Mouse (Mus musculus) lung, embryonic 15.5 days (tissue): ENCODE data around the gene Rnf227. TPM values are rescaled to one million over a fixed set of nuclear protein-coding genes. Genes with fewer than 3 reads are reported as not detected.
A peak's percentile ranks its signal among the peaks of the same experiment; 100 is the strongest.

Source experiments
- ATAC-seq: fragments of 200-750 bp; cut with Nextera tagmentation; 2 replicates; pipeline ENCODE4 v1.8.0; 2017; ENCODE audit warnings: moderate number of reproducible peaks, borderline replicate concordance; ENCODE audit not compliant: low FRiP score, low TSS enrichment; ENCODE audit errors: extremely low read depth
- H3K27ac ChIP-seq: fragments of 300-500 bp; sonication (generic); 2 replicates; pipeline ENCODE4 v1.5.1; 2015; ENCODE audit warnings: moderate library complexity, mild to moderate bottlenecking, inconsistent platforms
- H3K27me3 ChIP-seq: fragments of 300-500 bp; sonication (generic); 2 replicates; pipeline ENCODE4 v1.6.1; 2015; ENCODE audit warnings: inconsistent platforms
- H3K36me3 ChIP-seq: fragments of 300-500 bp; sonication (generic); 2 replicates; pipeline ENCODE4 v1.6.1; 2015; ENCODE audit warnings: inconsistent platforms
- H3K4me1 ChIP-seq: fragments of 300-500 bp; sonication (generic); 2 replicates; pipeline ENCODE4 v1.6.1; 2015; ENCODE audit warnings: inconsistent platforms
- H3K4me2 ChIP-seq: fragments of 300-500 bp; sonication (generic); 2 replicates; pipeline ENCODE4 v1.6.1; 2015; ENCODE audit warnings: inconsistent platforms, mild to moderate bottlenecking, moderate library complexity
- H3K4me3 ChIP-seq: fragments of 300-500 bp; sonication (generic); 2 replicates; pipeline ENCODE4 v1.5.1; 2015; ENCODE audit warnings: mild to moderate bottlenecking, inconsistent platforms
- H3K9ac ChIP-seq: fragments of 300-500 bp; sonication (generic); 2 replicates; pipeline ENCODE4 v1.6.1; 2015; ENCODE audit warnings: inconsistent platforms
- H3K9me3 ChIP-seq: fragments of 300-500 bp; sonication (generic); 2 replicates; pipeline ENCODE4 v1.6.1; 2016; ENCODE audit warnings: inconsistent platforms
- WGBS: fragments of 180-500 bp; shearing (Covaris S2); methylation state at CpG from one replicate; pipeline ENCODE4 v1.1.7; 2015; 5-methylcytosine and 5-hydroxymethylcytosine counted together
- polyA plus RNA-seq: library from polyadenylated mRNA; unstranded; fragments of >200 nt; fragmentation: Nextera tagmentation; extraction: Ambion mirVana; gene quantifications from 2 replicates; pipeline ENCODE4 v1.2.1, GENCODE M21; 2015

Gene Rnf227
- polyA plus RNA-seq, 1 experiment from 2014 or later, result 14.8 TPM

DNA sequence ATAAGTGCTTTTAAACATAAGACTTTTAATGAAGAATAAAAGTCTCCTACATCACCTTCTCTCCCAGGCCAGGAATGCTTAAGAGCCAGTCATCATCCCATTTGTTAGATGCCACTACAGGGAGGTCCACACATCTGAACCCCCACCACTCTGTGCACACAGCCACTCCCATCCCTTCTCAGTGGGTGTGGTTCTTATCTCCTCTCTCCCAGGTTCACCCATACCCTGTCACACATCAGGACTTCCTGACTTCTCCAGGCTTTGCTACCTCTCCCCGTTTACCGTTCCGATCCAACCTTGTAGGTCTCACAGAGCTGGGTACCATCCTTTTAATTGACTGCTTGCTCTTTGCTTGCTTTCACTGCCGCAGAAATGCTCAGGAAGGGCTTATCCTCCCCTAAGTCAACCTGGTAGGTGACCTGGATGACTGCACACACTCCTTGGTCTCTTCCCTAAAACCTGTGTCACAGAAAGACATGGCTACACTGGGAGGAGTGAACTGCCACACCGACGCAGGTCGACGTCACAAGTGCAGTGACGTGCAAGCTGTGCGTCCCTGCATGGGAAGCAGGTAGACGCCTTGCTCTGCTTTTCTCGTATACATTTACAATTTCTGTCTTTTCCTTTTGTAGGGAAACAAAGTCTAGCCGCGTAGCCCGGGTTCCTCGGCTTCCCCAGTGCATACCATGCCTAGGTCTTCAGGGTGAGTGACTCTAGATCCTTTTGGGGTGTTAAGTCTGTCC is 33.1 kb downstream of the Rnf227 start:
- ATAC-seq, result no peak
- H3K9ac ChIP-seq, result no peak overlapping the region
- no peak overlapping the region for H3K27ac ChIP-seq
- no peaks in the 10 kb centered on the region for H3K9me3 ChIP-seq
- peaks cover 30% of the 10 kb centered on the region; the same call in 1 of the 2 replicates for H3K36me3 ChIP-seq
- no peaks in the 10 kb centered on the region for H3K27me3 ChIP-seq
- WGBS, result 89% methylated on average over 16 of the region's 16 CpGs
- no peak overlapping the region for H3K4me3 ChIP-seq
- H3K4me2 ChIP-seq, result no peak overlapping the region
- peaks cover 30% of the 10 kb centered on the region for H3K4me1 ChIP-seq

DNA sequence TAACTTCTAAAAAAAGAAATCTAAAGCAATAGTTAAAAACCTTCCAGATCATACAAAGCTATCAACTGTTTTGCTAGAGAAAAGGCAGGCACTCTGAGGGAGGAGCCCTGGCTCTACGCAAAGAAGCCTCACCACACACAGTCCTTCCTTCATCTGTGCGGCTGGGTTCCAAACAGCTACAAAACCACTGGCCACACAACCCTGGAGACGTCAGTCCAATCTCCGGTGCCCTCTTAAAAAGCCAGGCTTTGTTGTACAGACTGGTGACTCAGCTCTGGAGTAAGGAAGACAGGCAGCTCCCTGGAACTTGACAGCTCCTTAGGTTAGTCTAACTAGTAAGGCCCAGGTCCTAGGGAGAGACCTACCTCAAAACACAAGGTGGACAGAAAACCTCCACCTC is 35.4 kb downstream of the Rnf227 start:
- no peak overlapping the region for H3K4me3 ChIP-seq
- H3K27ac ChIP-seq, result no peak overlapping the region
- 84% methylated on average over 4 of the region's 4 CpGs for WGBS
- no peak overlapping the region for H3K4me2 ChIP-seq
- peaks cover 30% of the 10 kb centered on the region; the same call in 1 of the 2 replicates for H3K36me3 ChIP-seq
- ATAC-seq, result no peak
- H3K4me1 ChIP-seq, result peaks cover 24% of the 10 kb centered on the region
- no peaks in the 10 kb centered on the region for H3K9me3 ChIP-seq
- no peak overlapping the region for H3K9ac ChIP-seq
- no peaks in the 10 kb centered on the region for H3K27me3 ChIP-seq

DNA sequence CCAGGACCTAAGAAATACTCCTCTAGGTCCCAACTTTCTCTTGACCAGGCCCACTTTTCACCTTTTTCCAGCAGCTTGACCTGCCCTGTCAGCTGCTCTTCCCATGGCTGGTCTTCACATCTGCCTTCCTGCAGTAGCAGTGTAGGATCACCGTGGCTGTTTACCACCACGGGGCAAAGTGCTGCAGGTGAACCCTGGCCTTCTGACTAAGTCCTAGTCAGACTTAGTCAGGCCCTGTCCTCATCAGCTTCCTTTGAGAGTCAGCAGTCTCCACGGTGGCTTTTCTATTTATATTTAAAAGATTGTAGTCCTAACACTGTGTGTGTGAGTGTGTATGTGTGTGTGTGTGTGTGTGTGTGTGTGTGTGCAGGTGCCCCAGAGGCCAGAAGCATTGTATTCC is 37.5 kb downstream of the Rnf227 start:
- WGBS, result 64% methylated on average over 3 of the region's 3 CpGs
- H3K27ac ChIP-seq, result no peak overlapping the region
- no peak for ATAC-seq
- H3K4me3 ChIP-seq, result no peak overlapping the region
- H3K9ac ChIP-seq, result no peak overlapping the region
- H3K4me1 ChIP-seq, result 0 out of 2 replicates have a peak, but pooled peaks cover 3% of the 10 kb centered on the region
- H3K27me3 ChIP-seq, result no peaks in the 10 kb centered on the region
- peaks cover 28% of the 10 kb centered on the region; the same call in 1 of the 2 replicates for H3K36me3 ChIP-seq
- H3K9me3 ChIP-seq, result no peaks in the 10 kb centered on the region
- no peak overlapping the region for H3K4me2 ChIP-seq

DNA sequence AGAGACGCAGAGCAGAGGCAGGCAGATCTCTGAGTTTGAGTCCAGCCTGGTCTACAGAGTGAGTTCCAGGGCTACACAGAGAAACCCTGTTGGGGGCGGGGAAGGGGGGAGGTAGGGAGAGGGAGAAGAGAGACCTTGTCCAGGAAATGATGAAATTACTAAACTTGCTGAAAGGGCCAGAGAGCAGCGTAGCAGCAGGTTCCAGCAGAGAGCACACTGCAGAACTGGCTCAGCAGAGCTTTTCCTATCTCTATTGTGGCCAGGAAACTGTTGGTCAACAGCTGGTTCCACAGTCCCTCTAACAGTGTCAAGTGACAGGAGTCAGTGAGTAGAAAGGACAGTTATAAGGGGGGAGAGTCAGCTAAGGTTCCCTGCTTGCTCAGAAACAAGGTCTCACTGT is 39.3 kb downstream of the Rnf227 start:
- Histone ChIP-seq H3K27ac (no peak overlapping the region), H3K36me3 (peaks cover 15% of the 10 kb centered on the region; the same call in 1 of the 2 replicates), H3K9ac (no peak overlapping the region), H3K27me3 (no peaks in the 10 kb centered on the region), H3K4me2 (no peak overlapping the region), H3K4me1 (no peaks in the 10 kb centered on the region), H3K9me3 (no peaks in the 10 kb centered on the region), H3K4me3 (no peak overlapping the region)
- WGBS, result 84% methylated on average over 3 of the region's 3 CpGs
- no peak for ATAC-seq

DNA sequence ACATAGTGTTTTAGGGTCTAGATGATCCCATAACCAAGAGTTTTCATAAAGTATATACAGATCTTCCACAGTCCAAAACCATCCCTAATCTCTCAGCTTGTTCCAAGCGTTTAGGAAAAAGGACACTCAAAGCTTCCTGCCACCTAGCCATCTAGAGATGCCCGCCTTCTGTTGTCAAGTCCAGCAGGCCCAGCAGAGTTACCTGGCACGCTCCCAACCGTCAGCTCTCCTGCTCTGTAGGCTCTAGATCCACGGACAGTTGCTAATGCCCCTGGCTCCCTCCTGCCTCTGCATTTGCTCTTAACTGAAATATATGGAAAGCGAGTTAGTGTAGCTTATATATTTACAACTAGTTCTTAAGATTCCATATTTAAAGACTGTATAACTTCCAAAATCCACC is 41.1 kb downstream of the Rnf227 start:
- no peak overlapping the region for H3K9ac ChIP-seq
- H3K27me3 ChIP-seq, result no peaks in the 10 kb centered on the region
- H3K27ac ChIP-seq, result no peak overlapping the region
- no peak overlapping the region for H3K4me2 ChIP-seq
- no peak for ATAC-seq
- 0 out of 2 replicates have a peak, but pooled peaks cover 8% of the 10 kb centered on the region for H3K36me3 ChIP-seq
- H3K4me1 ChIP-seq, result no peaks in the 10 kb centered on the region
- H3K9me3 ChIP-seq, result no peaks in the 10 kb centered on the region
- H3K4me3 ChIP-seq, result no peak overlapping the region
- 75% methylated on average over 6 of the region's 6 CpGs for WGBS

DNA sequence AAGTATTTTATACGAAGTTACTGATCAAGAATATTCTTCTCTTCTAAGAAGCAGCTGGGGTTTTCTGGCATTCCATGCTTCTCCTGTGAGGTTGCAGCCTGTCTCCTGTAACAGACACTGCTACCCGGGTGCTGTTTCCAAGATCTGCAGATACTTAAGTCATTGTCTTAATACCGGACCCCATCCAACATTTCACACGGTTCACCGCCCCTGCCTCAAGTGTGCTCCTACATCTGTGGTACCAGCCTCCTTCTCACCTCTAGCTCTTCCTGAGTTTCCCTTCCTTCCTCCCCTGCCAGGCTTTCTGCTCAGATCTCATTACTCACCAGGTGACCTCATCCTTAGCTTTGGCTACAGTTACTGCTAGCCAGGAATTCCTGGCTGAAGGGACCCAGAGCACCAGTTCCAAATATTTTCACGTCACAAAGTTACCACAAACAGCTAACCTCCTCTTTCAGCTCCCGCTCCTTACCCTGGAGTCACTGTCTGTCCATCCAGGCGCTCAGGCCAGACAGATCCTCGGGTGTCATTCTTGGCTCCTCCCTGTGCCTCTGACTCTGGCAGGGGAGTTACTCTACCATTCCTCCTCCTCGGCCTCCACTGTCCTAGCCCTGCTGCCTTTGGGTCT is 42.3 kb downstream of the Rnf227 start:
- Histone ChIP-seq H3K4me3 (no peak overlapping the region), H3K4me2 (no peak overlapping the region), H3K36me3 (0 out of 2 replicates have a peak, but pooled peaks cover 1% of the 10 kb centered on the region), H3K9ac (no peak overlapping the region), H3K4me1 (no peaks in the 10 kb centered on the region), H3K27ac (no peak overlapping the region), H3K9me3 (no peaks in the 10 kb centered on the region), H3K27me3 (no peaks in the 10 kb centered on the region)
- ATAC-seq, result no peak
- 61% methylated on average over 10 of the region's 10 CpGs for WGBS

DNA sequence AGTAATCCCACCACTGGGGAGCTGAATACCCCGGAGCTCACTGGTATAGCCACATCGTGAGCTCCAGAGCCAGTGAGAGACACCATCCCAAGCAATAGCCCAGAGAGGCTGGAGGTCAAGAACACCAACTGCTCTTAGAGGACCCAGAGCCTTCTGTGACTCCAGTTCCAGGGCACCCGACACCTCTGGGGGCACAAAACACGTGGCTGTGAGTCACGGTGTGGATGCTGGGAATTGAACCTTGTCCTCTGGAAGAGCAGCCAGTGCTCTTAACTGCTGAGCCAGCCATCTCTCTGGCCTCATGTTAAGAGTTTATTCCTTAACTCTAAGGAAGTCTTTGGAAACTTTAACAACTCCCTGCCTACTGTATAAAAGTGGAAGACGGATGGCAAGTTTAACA is 44.7 kb downstream of the Rnf227 start:
- no peak overlapping the region; the same call in 1 of the 2 replicates for H3K9ac ChIP-seq
- H3K27me3 ChIP-seq, result no peaks in the 10 kb centered on the region
- 79% methylated on average over 6 of the region's 6 CpGs for WGBS
- peaks cover 3% of the 10 kb centered on the region; the same call in 1 of the 2 replicates for H3K4me1 ChIP-seq
- H3K9me3 ChIP-seq, result no peaks in the 10 kb centered on the region
- H3K4me3 ChIP-seq, result no peak overlapping the region
- H3K27ac ChIP-seq, result no peak overlapping the region
- no peak overlapping the region for H3K4me2 ChIP-seq
- no peaks in the 10 kb centered on the region for H3K36me3 ChIP-seq
- no peak for ATAC-seq

DNA sequence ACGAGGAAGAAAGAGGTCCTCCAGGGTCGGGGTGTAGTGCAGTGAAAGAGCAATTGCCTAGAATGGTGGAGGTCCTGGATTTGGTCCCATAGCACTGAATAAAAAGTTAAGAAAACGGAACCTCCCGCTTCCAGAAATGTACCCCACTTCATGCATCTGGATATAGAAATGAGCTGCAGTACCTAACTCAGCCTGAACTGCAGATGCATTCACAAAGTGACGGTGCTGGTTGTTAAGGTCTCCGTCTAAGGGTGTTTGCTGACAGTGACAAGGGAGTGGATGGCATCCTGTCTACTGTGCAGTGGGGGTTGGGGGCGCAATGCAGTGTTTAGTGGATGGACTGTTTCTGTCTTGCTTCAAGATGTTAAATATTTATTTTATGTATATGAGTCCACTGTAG is 46.5 kb downstream of the Rnf227 start:
- WGBS, result 66% methylated on average over 7 of the region's 7 CpGs
- Histone ChIP-seq H3K27ac (no peak overlapping the region), H3K4me2 (no peak overlapping the region), H3K36me3 (no peaks in the 10 kb centered on the region), H3K9me3 (no peaks in the 10 kb centered on the region), H3K4me3 (no peak overlapping the region), H3K4me1 (peaks cover 7% of the 10 kb centered on the region; the same call in 1 of the 2 replicates), H3K27me3 (no peaks in the 10 kb centered on the region), H3K9ac (no peak overlapping the region)
- no peak for ATAC-seq

DNA sequence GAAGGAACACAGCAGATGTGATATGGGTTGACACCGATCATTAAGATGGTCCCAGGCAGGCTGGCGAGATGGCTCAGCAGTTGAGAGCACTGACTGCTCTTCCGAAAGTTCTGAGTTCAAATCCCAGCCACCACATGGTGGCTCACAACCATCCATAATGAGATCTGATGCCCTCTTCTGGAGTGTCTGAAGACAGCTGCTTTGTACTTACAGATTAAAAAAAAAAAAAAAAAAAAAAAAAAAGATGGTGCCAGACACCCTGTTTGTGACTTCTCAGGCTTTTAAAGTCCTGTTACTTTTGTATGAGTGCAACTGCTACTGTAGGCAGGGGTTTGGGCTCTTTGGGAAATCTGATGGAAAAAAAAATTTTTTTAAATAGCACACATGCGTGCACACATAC is 48.4 kb downstream of the Rnf227 start:
- ATAC-seq, result no peak
- Histone ChIP-seq H3K9me3 (no peaks in the 10 kb centered on the region), H3K4me3 (no peak overlapping the region), H3K27me3 (no peaks in the 10 kb centered on the region), H3K36me3 (no peaks in the 10 kb centered on the region), H3K4me2 (no peak overlapping the region), H3K9ac (no peak overlapping the region), H3K4me1 (peaks cover 7% of the 10 kb centered on the region; the same call in 1 of the 2 replicates), H3K27ac (no peak overlapping the region)
- 95% methylated on average over 4 of the region's 4 CpGs for WGBS

DNA sequence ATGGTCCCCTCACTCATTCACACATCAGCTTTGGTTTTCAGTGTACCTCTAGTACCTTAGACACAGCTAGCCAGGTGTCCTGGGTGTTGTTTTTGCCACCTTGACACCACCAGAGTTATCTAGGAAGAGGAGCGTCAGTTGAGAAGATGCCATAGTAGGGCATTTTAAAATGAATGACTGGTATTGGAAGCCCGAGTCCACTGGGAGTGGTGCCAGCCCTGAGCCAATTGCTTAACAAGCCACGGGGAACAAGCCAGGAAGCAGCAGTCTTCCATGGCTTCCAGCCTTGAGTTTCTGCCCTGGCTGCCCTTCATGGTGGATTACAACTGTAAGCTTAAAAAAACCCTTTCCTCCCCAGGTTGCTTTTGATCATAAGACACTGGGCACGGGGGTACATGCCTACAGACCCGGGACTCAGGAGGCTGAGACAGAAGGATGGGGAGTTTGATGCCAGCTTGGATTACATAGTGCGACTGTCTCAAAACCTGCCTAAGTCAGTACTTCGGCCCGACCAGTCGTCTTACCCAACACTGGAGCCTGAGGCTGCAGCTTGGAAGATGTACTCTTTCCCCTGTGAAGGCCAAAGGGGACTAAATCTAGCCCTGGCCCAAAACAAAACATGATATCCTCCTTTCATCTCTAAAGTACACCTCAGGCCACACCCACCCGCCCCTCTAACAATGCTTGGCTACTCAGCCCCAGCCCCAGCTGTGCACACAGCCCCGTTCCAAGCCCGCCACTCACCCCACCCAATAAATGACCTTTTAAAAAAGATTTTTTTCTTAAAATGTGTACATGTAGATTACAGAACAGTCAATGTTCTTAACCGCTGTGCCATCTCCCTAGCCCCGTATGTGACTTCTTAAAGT is 49.5 kb downstream of the Rnf227 start:
- H3K27ac ChIP-seq, result 0 out of 2 replicates have a peak overlapping the region, but pooled peaks have one; percentile 13
- no peaks in the 10 kb centered on the region for H3K9me3 ChIP-seq
- ATAC-seq, result no peak; the same call in 1 of the 2 replicates
- H3K4me1 ChIP-seq, result peaks cover 13% of the 10 kb centered on the region
- 58% methylated on average over 14 of the region's 14 CpGs for WGBS
- no peak overlapping the region for H3K4me2 ChIP-seq
- H3K27me3 ChIP-seq, result no peaks in the 10 kb centered on the region
- no peaks in the 10 kb centered on the region for H3K36me3 ChIP-seq
- H3K9ac ChIP-seq, result no peak overlapping the region
- no peak overlapping the region for H3K4me3 ChIP-seq

DNA sequence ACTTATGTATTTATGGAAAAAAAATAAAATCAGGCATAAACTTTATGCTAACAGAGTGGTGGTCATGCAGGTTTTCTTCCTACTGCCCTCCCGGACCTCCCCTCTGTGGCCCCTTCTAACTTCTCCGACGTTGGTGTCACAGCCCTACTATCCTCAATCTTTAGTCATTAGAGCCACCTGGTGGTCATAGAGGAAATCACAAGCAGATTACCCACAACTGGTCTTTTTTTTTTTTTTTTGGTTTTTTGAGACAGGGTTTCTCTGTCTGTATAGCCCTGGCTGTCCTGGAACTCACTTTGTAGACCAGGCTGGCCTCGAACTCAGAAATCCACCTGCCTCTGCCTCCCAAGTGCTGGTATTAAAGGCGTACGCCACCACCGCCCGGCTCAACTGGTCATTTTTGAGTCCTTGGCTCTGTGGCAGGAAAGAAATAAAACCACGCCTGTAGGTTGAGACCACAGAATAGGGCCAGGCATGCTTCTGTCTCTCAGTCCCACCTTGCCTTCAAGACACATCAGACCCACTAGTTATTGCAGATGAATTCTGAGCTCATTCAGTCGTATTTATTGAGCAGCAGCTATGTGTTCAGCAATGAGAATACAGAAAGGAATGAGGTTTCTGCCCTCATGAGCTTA is 50.3 kb downstream of the Rnf227 start:
- no peaks in the 10 kb centered on the region for H3K9me3 ChIP-seq
- no peak for ATAC-seq
- peaks cover 13% of the 10 kb centered on the region for H3K4me1 ChIP-seq
- no peaks in the 10 kb centered on the region for H3K27me3 ChIP-seq
- H3K9ac ChIP-seq, result no peak overlapping the region
- H3K27ac ChIP-seq, result no peak overlapping the region
- WGBS, result 51% methylated on average over 10 of the region's 10 CpGs
- H3K36me3 ChIP-seq, result no peaks in the 10 kb centered on the region
- no peak overlapping the region for H3K4me3 ChIP-seq
- H3K4me2 ChIP-seq, result no peak overlapping the region
